Mouse (Mus musculus) heart, postnatal 14 days (tissue): ENCODE measurements around the gene Txnip. TPM values are rescaled to one million over a fixed set of nuclear protein-coding genes. Genes with fewer than 3 reads are reported as not detected.
"Not testable (repeated sequence)": the region's sequence is repeated elsewhere in the genome, so short reads cannot be mapped to it uniquely, and the experiment has no call there.

Source experiments
- DNase-seq, 2 experiments: peaks; one replicate each; pipeline ENCODE4 v3.0.0; 2021 to 2022
- intact Hi-C: fragments of 180-260 bp; cut with DNase I; formaldehyde crosslinking; loops from one replicate; pipeline ENCODE4 v1.15.1; 2025
- long read RNA-seq, 2 experiments: library from polyadenylated mRNA; stranded (forward); transcript quantifications; one replicate each; pipeline ENCODE4 v2.0.0; 2021
- total RNA-seq, 2 experiments: library from RNA; stranded (reverse); gene quantifications; 2 replicates each; pipeline ENCODE4 v1.2.3; 2021

The Txnip gene
- 100 to 1,000 TPM; 512 to 552 TPM for total RNA-seq
- long read RNA-seq, experiment 1, transcript Txnip-201 (8 exons, 2,795 nt) = minor isoform, 21 of 92 reads
- long read RNA-seq, experiment 1, transcript Txnip-202 (8 exons, 2,827 nt) = major isoform, 29 of 92 reads
- long read RNA-seq, experiment 1, transcript Txnip-203 (2 exons, 393 nt) = minor isoform, 9 of 92 reads
- long read RNA-seq, experiment 1, partial matches to known transcripts = 18 of 92 reads
- long read RNA-seq, experiment 1, other reads (novel, unspliced or antisense) = 11 of 92 reads
- long read RNA-seq, experiment 2, transcript Txnip-202 (8 exons, 2,827 nt) = major isoform, 37 of 121 reads
- long read RNA-seq, experiment 2, transcript Txnip-203 (2 exons, 393 nt) = minor isoform, 8 of 121 reads
- long read RNA-seq, experiment 2, transcript Txnip-201 (8 exons, 2,795 nt) = minor isoform, 34 of 121 reads
- long read RNA-seq, experiment 2, partial matches to known transcripts = 28 of 121 reads
- long read RNA-seq, experiment 2, other reads (novel, unspliced or antisense) = 12 of 121 reads

- intact Hi-C loops = loop anchor here (1.0 kb wide), 1 partner anchor 19 kb away; the partner anchor contains the start of gene Gm16253
- DNase-seq = peak; percentile 100
Measured at GRCm38 (mm10) chr3:96557694-96558093, at the start of gene Txnip. Gene Txnip (plus strand): TSS chr3:96557957.

DNA sequence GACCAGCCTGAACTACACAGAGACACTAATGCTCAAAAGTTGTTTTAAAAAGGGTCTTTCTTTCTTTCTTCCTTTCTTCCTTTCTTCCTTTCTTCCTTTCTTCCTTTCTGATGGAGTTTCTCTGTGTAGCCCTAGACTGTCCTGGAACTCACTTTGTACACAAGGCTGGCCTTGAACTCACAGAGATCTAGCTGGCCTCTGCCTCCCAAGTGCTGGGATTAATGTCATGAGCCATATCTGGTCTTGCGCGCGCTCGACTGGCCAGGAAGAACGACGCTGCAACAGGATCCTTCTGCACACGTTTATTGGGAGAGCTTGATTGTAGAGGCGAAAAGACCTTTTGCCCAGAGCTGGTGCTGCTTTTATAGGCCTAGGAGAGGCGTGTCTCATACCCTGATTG is 49.8 kb upstream of the Txnip start:
- DNase-seq, intact Hi-C loops: not testable (repeated sequence)

- intact Hi-C loops = no loop called here
- DNase-seq = no peak
Measured at GRCm38 (mm10) chr3:96520171-96520570, 37.6 kb upstream of the Txnip start.

DNA sequence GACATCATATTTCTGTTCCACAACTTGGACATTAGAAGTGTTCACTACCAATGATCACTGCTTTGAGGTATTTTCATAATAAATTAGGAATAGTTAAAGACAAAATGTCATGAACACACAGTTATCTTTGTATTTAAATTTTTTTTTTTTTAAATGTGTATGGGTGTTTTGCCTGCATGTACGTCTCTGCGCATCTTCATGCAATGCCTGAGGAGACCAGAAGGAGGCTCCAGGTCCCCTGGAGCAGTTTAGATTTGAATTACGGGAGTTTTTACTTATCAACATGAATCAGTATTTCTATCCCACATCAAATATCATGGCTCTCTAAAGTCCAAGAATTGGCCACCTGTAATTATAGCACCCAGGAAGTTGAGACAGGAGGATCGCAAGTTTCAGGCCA is 35.6 kb upstream of the Txnip start:
- no peak for DNase-seq
- intact Hi-C loops = no loop called here

GRCm38 (mm10) chr3:96524028-96524810 is 33.5 kb upstream of the Txnip start:
- DNase-seq = peak in 1 of 2 experiments; percentile 14
- intact Hi-C loops = no loop called here

GRCm38 (mm10) chr3:96524914-96525313 is 32.8 kb upstream of the Txnip start, which contains the start of gene Hfe2:
Gene Hfe2 (plus strand): TSS chr3:96525172.
- intact Hi-C loops = no loop called here
- peak in 1 of 2 experiments; percentile 21 for DNase-seq

DNA sequence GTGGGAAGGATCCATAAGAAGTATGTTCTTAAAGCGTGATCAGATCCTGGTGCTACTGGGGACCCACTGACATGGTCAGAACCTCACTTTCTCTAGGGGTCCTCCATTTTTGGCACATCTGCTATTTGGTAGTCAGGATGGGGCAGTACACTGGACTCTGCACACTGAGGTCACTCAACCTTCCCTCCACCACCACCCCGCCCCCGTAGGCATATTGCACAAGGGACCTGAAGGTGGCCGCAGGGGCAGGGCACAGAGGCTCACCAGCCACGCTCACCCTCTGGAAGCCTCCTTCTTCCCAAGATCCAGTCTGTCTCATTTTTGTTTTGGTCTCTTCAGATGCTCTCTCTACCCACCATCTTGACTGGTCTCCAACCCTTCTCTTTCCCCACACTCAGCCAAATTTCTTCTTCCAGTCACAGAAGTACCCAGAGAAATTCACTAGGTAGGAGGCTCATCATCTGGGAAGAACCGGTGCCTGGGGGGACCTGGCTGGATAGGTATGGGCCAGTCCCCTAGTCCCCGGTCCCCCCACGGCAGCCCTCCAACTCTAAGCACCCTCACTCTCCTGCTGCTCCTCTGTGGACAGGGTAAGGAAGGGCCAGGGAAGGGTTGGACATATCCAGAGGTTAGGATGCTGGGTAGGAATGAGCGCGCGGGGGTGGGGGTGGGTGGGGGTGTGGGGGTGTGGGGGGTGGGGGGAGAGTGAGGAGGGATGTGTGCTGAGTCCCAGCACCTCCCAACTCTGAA is 31.6 kb upstream of the Txnip start:
- peak in 1 of 2 experiments; percentile 26 for DNase-seq
- intact Hi-C loops = no loop called here

DNA sequence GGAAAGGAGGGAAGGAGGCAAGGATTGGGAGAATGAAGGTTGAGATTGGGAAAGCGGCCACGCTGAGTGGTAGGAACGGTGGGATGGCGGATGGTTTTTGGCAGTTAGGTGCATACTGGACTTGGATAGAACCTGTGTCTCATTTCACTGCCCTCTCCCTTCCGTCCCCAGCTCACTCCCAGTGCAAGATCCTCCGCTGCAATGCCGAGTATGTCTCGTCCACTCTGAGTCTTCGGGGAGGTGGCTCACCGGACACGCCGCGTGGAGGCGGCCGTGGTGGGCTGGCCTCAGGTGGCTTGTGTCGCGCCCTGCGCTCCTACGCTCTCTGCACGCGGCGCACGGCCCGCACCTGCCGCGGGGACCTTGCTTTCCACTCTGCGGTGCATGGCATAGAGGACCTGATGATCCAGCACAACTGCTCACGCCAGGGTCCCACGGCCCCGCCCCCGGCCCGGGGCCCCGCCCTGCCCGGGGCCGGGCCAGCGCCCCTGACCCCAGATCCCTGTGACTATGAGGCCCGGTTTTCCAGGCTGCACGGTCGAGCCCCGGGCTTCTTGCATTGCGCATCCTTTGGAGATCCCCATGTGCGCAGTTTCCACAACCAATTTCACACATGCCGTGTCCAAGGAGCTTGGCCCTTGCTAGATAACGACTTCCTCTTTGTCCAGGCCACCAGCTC is 30.8 kb upstream of the Txnip start:
- intact Hi-C loops = no loop called here
- no peak for DNase-seq

GRCm38 (mm10) chr3:96528506-96528905 is 29.3 kb upstream of the Txnip start:
- intact Hi-C loops = no loop called here
- DNase-seq = no peak

DNA sequence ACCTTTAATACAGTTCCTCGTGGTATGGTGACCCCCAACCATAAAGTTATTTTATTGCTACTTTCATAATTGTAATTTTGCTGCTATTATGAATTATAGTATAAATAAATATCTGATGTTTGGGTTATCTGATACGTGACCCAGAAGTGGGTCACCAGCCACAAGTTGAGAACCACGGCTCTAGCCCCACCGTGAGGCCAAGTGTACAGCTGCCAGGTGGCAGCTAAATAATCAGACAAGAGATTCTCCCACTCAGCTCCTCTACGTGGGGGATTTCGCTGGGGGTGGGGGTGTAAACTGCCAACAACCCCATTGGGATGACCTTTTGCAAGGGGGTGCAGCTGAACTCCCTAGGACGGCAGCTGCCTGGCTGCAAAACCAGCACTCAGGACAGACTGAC is 25.7 kb upstream of the Txnip start:
- DNase-seq = no peak
- intact Hi-C loops = no loop called here

GRCm38 (mm10) chr3:96534300-96534699 is 23.5 kb upstream of the Txnip start:
- no peak for DNase-seq
- intact Hi-C loops = no loop called here

DNA sequence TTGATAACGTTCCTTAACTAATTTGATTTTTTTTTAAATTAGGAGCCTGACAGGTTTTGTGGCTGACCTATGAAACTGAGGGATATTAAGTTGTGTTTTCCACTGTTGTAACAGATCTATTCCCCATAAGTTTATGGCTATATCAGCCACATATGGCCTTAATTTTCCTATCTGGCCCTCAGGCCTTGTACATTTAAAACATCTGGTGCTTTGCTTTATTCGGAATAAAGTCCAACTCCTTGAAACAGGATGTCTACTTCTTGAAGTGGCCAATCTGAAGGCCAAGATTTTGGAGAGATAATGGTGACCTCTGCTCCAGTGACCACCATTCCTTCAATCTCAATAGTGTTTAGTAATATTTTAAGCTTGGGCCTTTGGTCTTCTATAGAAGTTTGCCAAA is 18.4 kb upstream of the Txnip start:
- intact Hi-C loops = no loop called here

DNA sequence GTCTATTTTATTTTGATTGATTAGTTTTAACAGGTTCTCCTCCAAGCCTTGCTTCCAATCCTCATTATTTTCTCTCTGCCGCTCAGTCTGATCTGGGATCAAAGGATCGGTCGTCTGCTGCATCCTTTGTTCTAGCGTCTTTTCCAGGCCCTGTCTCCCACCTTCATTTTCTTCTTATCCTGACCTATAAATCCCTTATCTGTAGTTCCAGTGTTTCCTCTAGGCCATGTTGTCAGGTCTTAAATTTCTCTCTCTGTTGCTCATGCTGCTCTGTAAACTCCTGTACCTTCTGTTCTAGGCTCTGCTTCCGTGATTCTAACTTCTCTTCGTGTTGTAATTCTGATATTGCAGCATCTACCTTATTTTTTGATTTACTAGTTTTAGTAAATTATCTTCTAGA is 17.0 kb upstream of the Txnip start:
- intact Hi-C loops = no loop called here
- no peak for DNase-seq

More for the DNA sequence above, 18.4 kb upstream of the Txnip start:
- DNase-seq = no peak

DNA sequence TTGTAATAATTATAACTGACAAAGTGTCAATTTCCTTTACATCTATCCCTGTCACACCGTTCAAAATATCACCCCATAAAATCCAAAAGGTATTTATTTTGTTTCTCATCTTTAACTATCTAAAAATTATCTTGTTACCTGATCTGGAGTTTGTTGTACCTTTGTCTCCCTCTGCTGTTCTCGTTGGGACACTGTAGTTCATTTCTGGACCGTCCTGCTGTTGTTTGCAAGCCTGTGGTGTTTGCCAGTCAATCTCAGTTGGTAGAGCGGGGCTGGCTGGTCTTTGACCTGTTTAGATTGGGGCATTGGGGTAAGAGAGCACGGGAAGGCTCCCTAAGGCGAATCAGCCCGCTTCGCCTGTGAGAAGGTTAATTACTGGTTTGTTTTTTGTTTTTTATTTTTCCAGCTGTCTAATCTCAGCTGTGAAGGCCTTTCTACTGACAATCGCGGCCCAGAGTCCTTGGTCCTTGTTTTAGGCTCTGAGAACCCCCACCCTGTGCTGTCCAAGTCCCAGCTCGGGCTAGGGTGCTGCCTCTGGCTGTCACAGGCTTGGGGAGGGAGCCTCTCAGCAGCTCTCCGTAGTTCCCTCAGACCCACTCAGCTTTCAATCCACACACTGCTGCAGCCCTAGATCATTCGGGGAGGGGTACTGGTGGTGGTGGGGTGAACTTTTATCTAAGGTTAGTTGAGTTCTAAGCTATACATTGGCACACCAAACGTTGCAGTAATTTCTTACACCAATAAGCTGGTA is 16.3 kb upstream of the Txnip start:
- DNase-seq = no peak
- intact Hi-C loops = no loop called here

DNA sequence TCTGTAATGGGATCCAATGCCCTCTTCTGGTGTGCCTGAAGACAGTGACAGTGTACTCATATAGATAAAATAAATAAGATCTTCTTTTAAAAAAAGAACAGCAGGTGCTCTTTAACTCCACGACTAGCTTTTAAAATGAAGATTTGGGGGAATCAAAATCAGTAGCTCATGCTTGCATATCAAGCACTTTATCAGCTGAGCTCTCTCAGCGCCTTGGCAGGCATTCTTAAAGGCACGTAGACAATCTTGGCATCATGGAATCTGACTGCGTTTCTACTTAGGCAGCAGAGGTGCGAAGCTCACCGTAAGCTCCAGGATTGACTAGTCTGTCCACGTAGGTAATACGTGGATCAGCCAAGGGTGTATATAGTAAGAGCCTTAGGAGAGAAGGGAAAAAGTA is 15.2 kb upstream of the Txnip start:
- intact Hi-C loops = no loop called here
- no peak for DNase-seq

DNA sequence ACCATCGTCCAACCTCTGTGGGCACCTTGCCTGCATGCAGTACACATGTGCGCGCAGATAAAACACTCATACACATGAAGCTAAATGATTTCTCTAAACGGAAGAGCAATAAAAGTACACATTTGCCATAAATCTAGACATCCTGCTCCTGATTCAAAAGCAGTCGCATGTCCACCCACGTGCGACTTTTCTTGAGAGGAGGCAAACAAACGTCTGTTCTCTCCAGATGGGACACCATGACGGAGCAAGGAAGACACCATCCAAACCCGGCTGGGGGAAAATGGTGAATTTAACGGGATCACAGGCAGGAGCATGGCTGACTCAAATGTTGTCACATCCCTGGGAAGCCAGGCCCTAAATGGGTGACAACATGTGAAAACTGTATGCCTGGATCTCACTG is 14.4 kb upstream of the Txnip start:
- intact Hi-C loops = no loop called here
- no peak for DNase-seq

DNA sequence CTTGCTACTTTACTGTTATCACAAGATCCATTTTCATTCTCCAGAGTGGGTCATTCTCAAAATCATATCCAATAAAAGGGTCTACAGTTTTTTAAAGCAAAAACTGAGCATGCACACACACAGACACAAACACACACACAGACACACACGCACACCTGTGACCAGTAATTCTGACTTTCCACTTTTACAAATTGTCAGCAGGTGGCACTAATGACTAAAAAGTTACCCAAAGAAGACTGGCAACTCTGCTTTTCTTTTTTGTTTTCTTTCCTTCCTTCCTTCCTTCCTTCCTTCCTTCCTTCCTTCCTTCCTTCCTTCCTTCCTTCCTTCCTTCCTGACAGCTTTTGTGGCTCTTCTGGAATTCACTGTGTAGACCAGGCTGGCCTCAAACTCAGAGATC is 12.2 kb upstream of the Txnip start:
- no peak for DNase-seq
- intact Hi-C loops = no loop called here

DNA sequence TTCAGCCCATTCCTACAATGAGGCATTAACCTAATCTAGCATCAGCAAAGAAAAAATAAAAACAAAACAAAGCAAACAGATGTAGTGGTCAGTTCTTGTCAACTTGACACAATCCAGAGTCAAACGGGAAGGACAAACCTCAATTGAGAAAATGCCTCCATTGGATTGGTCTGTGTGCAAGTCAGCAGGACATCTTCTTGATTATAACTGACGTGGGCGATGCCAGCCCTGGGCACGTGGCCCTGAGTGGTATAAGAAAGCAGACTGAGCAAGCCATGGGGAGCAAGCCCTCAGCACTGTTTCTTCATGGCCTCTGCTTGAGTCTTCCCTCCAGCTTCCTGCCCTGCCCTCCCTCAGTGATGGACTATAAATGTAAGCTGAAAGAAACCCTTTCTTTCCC is 10.9 kb upstream of the Txnip start:
- intact Hi-C loops = loop anchor here (1.0 to 2.0 kb wide), 3 partner anchors 33 to 162 kb away; partner anchors contain the start of gene Nudt17
- DNase-seq = no peak

GRCm38 (mm10) chr3:96547389-96547960 is 10.3 kb upstream of the Txnip start:
- intact Hi-C loops = loop anchor here (1.0 to 2.0 kb wide), 3 partner anchors 33 to 161 kb away; partner anchors contain the start of gene Nudt17
- peak; percentile 84 to 90 for DNase-seq
